ENCODE assay signal across 26 mouse cellular contexts in the genomic region with DNA sequence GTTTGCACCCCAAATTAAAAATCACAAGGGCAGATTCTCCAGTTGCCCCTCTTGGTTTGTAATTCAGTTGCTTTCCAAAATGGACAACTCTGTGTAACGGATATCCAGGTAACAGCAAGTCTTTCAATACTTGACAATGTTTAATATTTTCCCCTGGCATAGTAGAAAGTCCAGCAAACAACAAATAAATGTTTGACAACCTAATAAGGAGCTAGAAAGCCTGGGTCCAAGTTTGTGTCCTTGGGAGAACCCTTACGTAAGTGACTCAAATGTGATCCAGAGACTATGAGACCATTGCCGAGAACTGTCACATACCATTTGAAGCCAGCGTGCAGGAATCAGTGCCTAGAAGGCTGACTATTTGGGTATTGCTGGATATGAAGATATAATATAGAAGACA. TPM values are rescaled to one million over a fixed set of nuclear protein-coding genes. Genes with fewer than 3 reads are reported as not detected.
A peak's percentile ranks its signal among the peaks of the same experiment; 100 is the strongest.
DNase-seq lines count a peak whose midpoint lies in the region; ATAC-seq and TF ChIP-seq lines count a peak whose summit lies in the region.
"Had no signal": no experiment of that assay in that cellular context is flagged by ENCODE, and none has a peak within 500 bp of the region (broad histone marks: within the 10 kb centered on the region; RNA-seq: fewer than 3 reads in every experiment).

No protein-coding gene starts in this region.

- peak; percentile 59 for DNase-seq in kidney, adult 11 months
- DNase-seq in kidney, postnatal 10 days, result no peak
- peak; percentile 46 to 74 for DNase-seq in kidney, adult 8-10 months
- no peak for DNase-seq in kidney, adult 18-20 months
- DNase-seq in kidney, postnatal 36 days, result peak; percentile 28 to 66
- DNase-seq in kidney, postnatal 4 days, result no peak
- DNase-seq in midbrain, embryonic 11.5 days (ENCODE audit: low spot score, missing footprints), result peak; percentile 45
- no peak for DNase-seq in midbrain, postnatal 0 days (ENCODE audit: low spot score)
- DNase-seq: adrenal gland, adult 8-10 months; adrenal gland, postnatal 14 days; adrenal gland, postnatal 36 days; B cell, adult 2 months; cerebellum, adult 11-12 months; cerebellum, adult 2 months; cerebellum, adult 9-10 months; cerebellum, postnatal 10 days; cerebellum, postnatal 25 days had no signal

- no peak overlapping the region for H3K4me3 ChIP-seq in midbrain, embryonic 11.5 days (ENCODE audit: low read depth, low read length)
- H3K4me3 ChIP-seq in midbrain, postnatal 0 days (ENCODE audit: low read depth, low read length), result no peak overlapping the region
- H3K4me3 ChIP-seq: embryonic facial prominence, embryonic 10.5 days; embryonic facial prominence, embryonic 12.5 days; forebrain, embryonic 13.5 days had no signal

- H3K27me3 ChIP-seq in midbrain, embryonic 11.5 days (ENCODE audit: control insufficient read depth, insufficient read depth, low read length), result no peaks in the 10 kb centered on the region
- H3K27me3 ChIP-seq in midbrain, postnatal 0 days (ENCODE audit: insufficient read depth, low read length), result no peaks in the 10 kb centered on the region
- H3K27me3 ChIP-seq: CH12.LX; embryonic facial prominence, embryonic 12.5 days; forebrain, embryonic 13.5 days; Patski had no signal

- H3K9me3 ChIP-seq in midbrain, embryonic 11.5 days (ENCODE audit: control insufficient read depth, low read length), result no peaks in the 10 kb centered on the region
- no peaks in the 10 kb centered on the region for H3K9me3 ChIP-seq in midbrain, postnatal 0 days (ENCODE audit: low read length)
- H3K9me3 ChIP-seq: embryonic facial prominence, embryonic 10.5 days; embryonic facial prominence, embryonic 12.5 days; forebrain, embryonic 13.5 days had no signal

- H3K27ac ChIP-seq in midbrain, embryonic 11.5 days (ENCODE audit: low read depth, low read length), result no peak overlapping the region
- no peak overlapping the region for H3K27ac ChIP-seq in midbrain, postnatal 0 days (ENCODE audit: low read depth, low read length)
- H3K27ac ChIP-seq: embryonic facial prominence, embryonic 10.5 days; embryonic facial prominence, embryonic 12.5 days; forebrain, embryonic 13.5 days had no signal

- H3K9ac ChIP-seq in midbrain, embryonic 11.5 days (ENCODE audit: low read length), result no peak overlapping the region
- H3K9ac ChIP-seq in midbrain, postnatal 0 days (replicated peaks; ENCODE audit: low read length, poor library complexity, severe bottlenecking), result no peak overlapping the region
- H3K9ac ChIP-seq: embryonic facial prominence, embryonic 12.5 days; forebrain, embryonic 13.5 days had no signal

- no peaks in the 10 kb centered on the region for H3K36me3 ChIP-seq in midbrain, embryonic 11.5 days (ENCODE audit: control insufficient read depth, insufficient read depth, low read length)
- H3K36me3 ChIP-seq in midbrain, postnatal 0 days (ENCODE audit: insufficient read depth, low read length), result no peaks in the 10 kb centered on the region
- H3K36me3 ChIP-seq: embryonic facial prominence, embryonic 10.5 days; embryonic facial prominence, embryonic 12.5 days; G1E had no signal

- no peak for ATAC-seq in midbrain, embryonic 11.5 days (ENCODE audit: low FRiP score)
- ATAC-seq in midbrain, postnatal 0 days (ENCODE audit: low FRiP score), result no peak
- ATAC-seq: activated CD4-positive, CD25-positive, alpha-beta regulatory T cell, adult 4 months; CD4-positive, CD25-positive, alpha-beta regulatory T cell, adult 4 months; forebrain, embryonic 13.5 days; Patski had no signal

- no peak for TF ChIP-seq CTCF in midbrain, postnatal 0 days (IDR thresholded peaks at IDR 0.05)

- H3K4me1 ChIP-seq in midbrain, embryonic 11.5 days (ENCODE audit: control insufficient read depth, insufficient read depth, low read length), result no peaks in the 10 kb centered on the region
- no peaks in the 10 kb centered on the region for H3K4me1 ChIP-seq in midbrain, postnatal 0 days (ENCODE audit: insufficient read depth, low read length)
- H3K4me1 ChIP-seq: embryonic facial prominence, embryonic 10.5 days; embryonic facial prominence, embryonic 12.5 days; forebrain, embryonic 13.5 days had no signal

- 90% methylated on average over 4 of the region's 4 CpGs for WGBS in midbrain, embryonic 11.5 days
- 97% methylated on average over 4 of the region's 4 CpGs for WGBS in midbrain, postnatal 0 days

- H3K4me2 ChIP-seq in midbrain, embryonic 11.5 days, result no peak overlapping the region
- H3K4me2 ChIP-seq in midbrain, postnatal 0 days (ENCODE audit: low read depth, low read length, poor library complexity, severe bottlenecking), result no peak overlapping the region
- H3K4me2 ChIP-seq: embryonic facial prominence, embryonic 12.5 days; forebrain, embryonic 13.5 days had no signal

RNA-seq across cellular contexts. Expression of a gene that starts 3.8 kb away (rescaled TPM):
- 0.27 TPM in 1 of 2 replicates, not detected in the other for polyA plus RNA-seq in midbrain, embryonic 11.5 days (2014; fragmentation: Nextera tagmentation; extraction: Ambion mirVana)
- 11.2 and 16.3 TPM in 2 replicates for total RNA-seq in midbrain, postnatal 0 days (2014; rRNA removed)
- polyA plus RNA-seq in midbrain, postnatal 0 days (2015; fragmentation: Nextera tagmentation; extraction: Ambion mirVana), result 35.2 and 37.7 TPM in 2 replicates
- total RNA-seq: CH12.LX, G1E had no signal
- polyA plus RNA-seq: activated CD4-positive, CD25-positive, alpha-beta regulatory T cell, adult 4 months; CD4-positive, CD25-positive, alpha-beta regulatory T cell, adult 4 months; forebrain, embryonic 11.5 days; G1E; Patski had no signal

RNA-seq across cellular contexts. Expression of a gene that starts 35.8 kb away (rescaled TPM):
- polyA plus RNA-seq in midbrain, embryonic 11.5 days (2014; fragmentation: Nextera tagmentation; extraction: Ambion mirVana), result 119 and 123 TPM in 2 replicates
- 18.0 and 21.0 TPM in 2 replicates for total RNA-seq in midbrain, postnatal 0 days (2014; rRNA removed)
- polyA plus RNA-seq in midbrain, postnatal 0 days (2015; fragmentation: Nextera tagmentation; extraction: Ambion mirVana), result 14.4 and 14.6 TPM in 2 replicates

RNA-seq across cellular contexts. Expression of a gene that starts 59.8 kb away (rescaled TPM):
- polyA plus RNA-seq in midbrain, embryonic 11.5 days (2014; fragmentation: Nextera tagmentation; extraction: Ambion mirVana), result 628 and 641 TPM in 2 replicates
- 11.2 and 12.3 TPM in 2 replicates for total RNA-seq in midbrain, postnatal 0 days (2014; rRNA removed)
- 34.8 and 50.4 TPM in 2 replicates for polyA plus RNA-seq in midbrain, postnatal 0 days (2015; fragmentation: Nextera tagmentation; extraction: Ambion mirVana)

Comparison
In these comparisons a context has a peak if more than half of its experiments do, and no peak if none do; other contexts are left out.
1. DNase-seq: peak in kidney, adult 11 months (single experiment), kidney, adult 8-10 months (2 of 2), kidney, postnatal 36 days (2 of 2) and midbrain, embryonic 11.5 days (single experiment); none in kidney, postnatal 10 days (single experiment), kidney, adult 18-20 months (single experiment), kidney, postnatal 4 days (0 of 2) and midbrain, postnatal 0 days (single experiment).
2. RNA of a gene that starts 3.8 kb away (polyA plus RNA-seq): 35.2 to 37.7 TPM in midbrain, postnatal 0 days; 0.27 TPM in midbrain, embryonic 11.5 days; every median in the first group is over 10 times any median in the second.
3. RNA of a gene that starts 59.8 kb away (polyA plus RNA-seq): 628 to 641 TPM in midbrain, embryonic 11.5 days; 34.8 to 50.4 TPM in midbrain, postnatal 0 days; every median in the first group is over 10 times any median in the second.